Mouse (Mus musculus) gastrocnemius, postnatal 36 days (tissue): ENCODE measurements around the gene Rbm25. TPM values are rescaled to one million over a fixed set of nuclear protein-coding genes. Genes with fewer than 3 reads are reported as not detected.
"Not testable (repeated sequence)": the region's sequence is repeated elsewhere in the genome, so short reads cannot be mapped to it uniquely, and the experiment has no call there.

ENCODE experiments used
- DNase-seq, 2 experiments: peaks; one replicate each; pipeline ENCODE4 v3.0.0; 2022
- intact Hi-C: fragments of 180-260 bp; cut with DNase I; formaldehyde crosslinking; loops from one replicate; pipeline ENCODE4 v1.15.1; 2025
- long read RNA-seq, 2 experiments: library from polyadenylated mRNA; stranded (forward); transcript quantifications; one replicate each; pipeline ENCODE4 v2.0.0; 2021
- total RNA-seq, 2 experiments: library from RNA; stranded (reverse); gene quantifications; 2 replicates each; pipeline ENCODE4 v1.2.3; 2021

Rbm25 gene
- total RNA-seq = 10 to 100 TPM; 41.0 to 45.0 TPM
- long read RNA-seq, experiment 1, full-length matches to known transcripts = 5 of 18 reads
- long read RNA-seq, experiment 1, partial matches to known transcripts = 7 of 18 reads
- long read RNA-seq, experiment 1, other reads (novel, unspliced or antisense) = 6 of 18 reads
- long read RNA-seq, experiment 2, full-length matches to known transcripts = 7 of 11 reads
- long read RNA-seq, experiment 2, partial matches to known transcripts = 2 of 11 reads
- long read RNA-seq, experiment 2, other reads (novel, unspliced or antisense) = 2 of 11 reads

DNA sequence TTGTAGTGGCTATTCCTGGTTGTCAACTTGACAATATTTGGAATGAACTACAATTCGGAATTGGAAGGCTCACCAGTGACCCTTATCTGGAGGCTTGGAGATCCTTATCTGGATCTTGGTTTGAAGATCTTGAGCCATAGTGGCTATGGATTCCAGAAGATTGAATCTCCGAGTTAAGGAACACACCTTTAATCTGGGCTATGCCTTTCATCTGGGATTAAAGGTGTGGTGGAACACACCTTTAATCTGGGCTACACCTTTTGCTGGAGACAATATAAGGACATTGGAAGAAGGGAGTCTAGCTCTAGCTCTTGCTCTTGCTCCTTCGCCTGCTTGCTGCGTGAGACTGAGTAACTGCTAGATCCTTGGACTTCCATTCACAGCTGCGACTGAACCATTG is at the start of gene Rbm25:
Rbm25 (plus strand) TSS at position 301 of the 400 bp plus-strand sequence.
- intact Hi-C loops, DNase-seq: not testable (repeated sequence)

DNA sequence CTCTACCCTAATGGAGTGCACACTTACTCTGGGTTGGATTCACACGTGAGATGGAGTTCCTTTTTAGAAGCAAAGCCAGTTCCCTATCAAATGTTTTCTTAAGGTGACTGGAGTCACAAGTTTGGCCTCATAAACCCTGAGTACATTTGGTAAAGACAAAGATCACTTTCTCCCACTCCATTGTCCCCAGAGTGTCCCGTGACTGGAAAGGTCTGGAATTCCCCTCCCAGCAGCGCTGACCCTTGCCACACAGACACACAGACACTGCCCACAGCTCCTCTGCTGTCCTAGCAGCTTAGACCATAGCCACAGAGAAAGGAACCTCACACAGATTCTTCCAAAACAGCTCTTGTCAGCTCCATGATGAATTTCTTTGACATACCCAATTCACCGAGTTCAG is 48.9 kb upstream of the Rbm25 start:
- intact Hi-C loops = no loop called here
- no peak for DNase-seq

DNA sequence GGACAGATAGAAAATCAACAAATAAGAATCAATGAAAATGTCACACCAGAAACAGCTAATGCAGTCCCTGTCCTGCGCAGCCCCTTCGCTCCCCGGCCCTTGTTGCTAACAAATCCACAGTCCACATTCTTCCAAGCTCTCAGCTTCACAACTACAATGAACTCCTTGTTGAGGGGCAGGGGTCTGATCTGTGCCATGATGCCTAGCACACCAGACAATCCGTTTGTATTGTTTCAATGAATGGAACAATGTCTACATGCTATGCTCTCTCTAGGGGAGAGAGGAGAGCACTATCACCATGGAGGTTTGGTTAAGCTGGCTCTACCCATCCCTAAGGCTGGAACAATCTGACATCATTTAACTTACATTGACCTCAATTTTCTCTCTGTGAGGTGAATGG is 48.3 kb upstream of the Rbm25 start:
- intact Hi-C loops = no loop called here
- DNase-seq = no peak

GRCm38 (mm10) chr12:83586628-83587027 is 44.4 kb upstream of the Rbm25 start:
- DNase-seq = no peak
- intact Hi-C loops = no loop called here

GRCm38 (mm10) chr12:83591754-83592501 is 39.1 kb upstream of the Rbm25 start:
- no peak for DNase-seq
- intact Hi-C loops = no loop called here

DNA sequence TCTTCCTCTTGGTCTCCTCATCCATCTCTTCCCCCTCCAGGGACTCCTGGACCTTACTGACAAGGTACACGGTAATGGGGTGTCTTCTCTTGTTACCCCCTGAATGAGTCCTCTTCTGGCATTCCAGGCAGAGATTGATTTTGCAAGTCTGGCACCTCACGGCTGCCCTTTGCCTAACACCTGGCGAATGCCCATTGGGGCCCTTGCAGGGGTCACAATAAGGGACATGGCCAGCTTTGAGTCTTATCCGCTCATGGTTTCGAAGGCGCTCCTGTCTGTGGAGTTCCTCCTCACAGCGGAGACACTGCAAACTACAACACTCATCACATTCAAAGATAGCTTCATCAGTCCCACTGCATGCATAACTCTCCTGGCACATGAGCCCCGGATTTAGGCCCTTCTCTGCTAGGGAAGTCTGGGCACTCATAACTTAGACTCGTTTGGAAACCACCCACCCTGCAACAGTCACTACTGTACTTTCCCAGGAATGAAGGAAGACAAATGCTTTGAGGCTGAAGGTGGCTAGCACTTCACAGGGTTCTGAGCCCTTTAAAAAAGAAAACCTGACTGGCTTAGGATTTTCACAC is 36.5 kb upstream of the Rbm25 start:
- DNase-seq = no peak
- intact Hi-C loops = no loop called here

GRCm38 (mm10) chr12:83596191-83596954 is 34.7 kb upstream of the Rbm25 start:
- DNase-seq = no peak
- intact Hi-C loops = no loop called here

DNA sequence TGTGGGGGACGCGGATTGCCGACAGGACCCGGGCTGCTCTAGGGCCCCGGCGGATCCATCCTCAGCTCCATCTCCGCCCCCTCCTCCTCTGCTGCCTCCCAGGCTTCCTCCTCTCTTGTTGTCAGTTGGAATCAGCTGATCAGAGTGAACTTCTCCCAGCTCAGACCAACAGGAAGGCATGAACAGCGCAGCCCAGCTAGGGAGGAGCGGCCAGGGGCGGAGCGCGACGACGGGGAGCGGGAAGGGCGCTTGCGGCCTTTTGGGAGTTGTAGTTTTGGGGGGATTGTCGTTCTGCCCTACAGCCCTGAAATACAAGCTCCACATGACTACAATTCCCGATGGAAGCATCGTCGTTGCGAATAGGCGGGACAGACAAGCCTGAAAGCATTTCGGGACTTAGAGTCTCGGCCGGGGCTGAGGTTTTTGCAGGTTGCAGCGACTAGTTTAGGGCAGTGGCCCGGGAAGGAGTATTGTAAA is 34.0 kb upstream of the Rbm25 start, which contains the start of gene Zfyve1:
Zfyve1 (minus strand) TSS at position 198 of the 477 bp plus-strand sequence.
- DNase-seq = peak; percentile 83 to 93
- intact Hi-C loops = no loop called here

- no peak for DNase-seq
- intact Hi-C loops = no loop called here
These were observed 33.2 kb upstream of the Rbm25 start for GRCm38 (mm10) chr12:83597881-83598280.

DNA sequence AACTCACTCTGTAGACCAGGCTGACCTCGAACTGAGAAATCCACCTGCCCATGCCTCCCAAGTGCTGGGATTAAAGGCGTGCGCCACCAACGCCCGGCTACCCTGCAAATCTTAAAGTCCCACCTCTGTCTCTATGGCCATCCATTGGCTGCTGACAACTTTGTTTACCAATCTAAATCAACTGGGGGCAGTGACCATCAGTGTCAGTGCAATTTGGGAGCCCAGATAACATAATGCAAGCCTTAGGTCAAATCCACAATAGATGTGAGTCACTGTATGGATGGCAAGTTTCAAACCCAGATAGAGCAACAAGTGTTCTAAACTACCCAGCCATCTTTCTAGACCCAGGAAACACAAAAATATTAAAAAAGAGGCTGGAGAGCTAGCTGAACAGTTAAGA is 28.8 kb upstream of the Rbm25 start:
- intact Hi-C loops = no loop called here
- no peak for DNase-seq

DNA sequence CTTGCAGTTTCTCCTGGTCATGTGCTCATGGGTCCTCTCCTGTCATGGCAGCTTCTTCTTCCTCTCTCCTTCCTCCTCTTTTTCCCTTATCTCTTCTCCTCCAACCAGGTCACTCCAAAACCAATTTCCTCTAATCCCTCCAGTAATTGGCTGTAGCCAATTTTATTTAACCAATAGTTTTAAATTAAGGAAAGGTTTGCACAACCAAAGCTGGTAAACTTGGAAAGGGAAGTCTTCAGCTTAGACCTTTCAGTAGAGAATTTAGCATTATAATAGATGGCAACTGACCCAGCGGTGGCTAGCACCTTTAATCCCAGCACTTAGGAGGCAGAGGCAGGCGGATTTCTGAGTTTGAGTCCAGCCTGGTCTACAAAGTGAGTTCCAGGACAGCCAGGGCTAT is 24.6 kb upstream of the Rbm25 start:
- intact Hi-C loops, DNase-seq: not testable (repeated sequence)

- intact Hi-C loops = no loop called here
- DNase-seq = no peak
These were observed 13.8 kb upstream of the Rbm25 start for GRCm38 (mm10) chr12:83617261-83617660.

GRCm38 (mm10) chr12:83618981-83619380 is 12.1 kb upstream of the Rbm25 start:
- intact Hi-C loops = no loop called here

DNA sequence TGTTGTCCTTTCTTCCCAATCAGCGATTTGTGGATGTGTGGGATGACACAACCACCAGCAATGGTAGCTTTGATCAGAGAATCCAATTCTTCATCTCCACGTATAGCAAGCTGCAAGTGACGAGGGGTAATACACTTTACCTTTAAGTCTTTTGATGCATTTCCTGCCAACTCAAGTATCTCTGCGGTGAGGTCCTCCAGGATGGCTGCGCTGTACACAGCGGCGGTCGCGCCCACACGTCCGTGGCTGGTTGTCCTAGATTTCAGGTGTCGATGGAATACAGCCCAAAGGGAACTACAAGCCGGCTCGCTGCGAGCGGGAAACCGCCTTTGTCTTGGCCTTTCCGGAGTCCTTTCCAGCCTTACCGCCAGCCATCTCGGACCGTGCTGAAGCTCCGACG is 10.3 kb upstream of the Rbm25 start:
- intact Hi-C loops, DNase-seq: not testable (repeated sequence)

More at GRCm38 (mm10) chr12:83618981-83619380, 12.1 kb upstream of the Rbm25 start:
- no peak for DNase-seq

DNA sequence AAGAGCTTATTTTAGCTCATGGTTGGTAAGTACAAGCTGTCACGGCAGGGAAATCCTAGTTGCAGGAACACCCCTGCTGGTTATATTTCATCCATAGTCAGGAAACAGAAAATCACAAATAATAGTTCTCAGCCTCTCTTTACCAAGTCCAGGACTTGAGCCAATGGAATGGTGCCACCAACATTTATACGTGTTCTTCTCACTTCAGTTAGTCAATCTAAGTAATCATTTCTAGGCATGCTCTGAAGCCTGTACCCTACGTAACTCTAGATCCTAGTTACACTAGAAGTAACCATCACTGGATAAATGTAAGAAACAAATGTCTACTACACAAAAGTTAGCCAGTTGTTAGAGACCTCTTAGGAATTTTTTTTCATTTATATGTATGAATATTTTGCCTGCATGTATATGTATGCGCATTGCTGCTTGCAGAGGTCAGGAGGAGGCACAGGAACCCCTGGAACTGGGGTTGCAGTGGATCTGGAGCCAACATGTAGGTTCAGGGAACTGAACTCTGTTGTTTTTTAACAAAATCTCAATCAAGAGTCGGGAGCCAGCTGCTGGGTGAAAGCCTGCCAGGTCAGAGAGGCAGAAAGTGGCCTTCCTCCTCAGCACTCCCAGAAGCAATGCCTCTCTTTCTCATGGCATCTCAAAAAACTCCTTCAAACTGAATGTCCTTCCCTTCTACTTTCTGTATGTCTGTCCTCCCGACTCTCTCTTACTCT is 8.8 kb upstream of the Rbm25 start:
- intact Hi-C loops = no loop called here
- DNase-seq = no peak

DNA sequence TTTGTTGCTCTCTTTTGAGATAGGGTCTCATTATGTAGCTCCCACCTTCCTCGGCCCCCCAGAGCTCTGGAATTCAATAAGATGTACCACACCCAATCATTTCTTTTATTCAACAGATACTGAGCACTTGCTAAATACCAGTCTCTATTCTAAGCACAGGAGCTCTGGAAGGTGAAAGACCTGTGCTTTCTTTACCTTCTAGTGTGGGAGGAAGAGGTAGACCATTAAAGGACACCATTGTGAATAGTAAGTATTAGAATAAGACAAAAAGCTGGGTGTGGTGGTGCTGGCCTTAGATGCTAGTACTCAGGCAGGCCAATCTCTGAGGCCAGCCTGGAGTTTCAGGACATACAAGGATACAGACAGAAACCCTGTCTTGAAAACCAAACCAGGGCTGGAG is 6.7 kb upstream of the Rbm25 start:
- DNase-seq = no peak

DNA sequence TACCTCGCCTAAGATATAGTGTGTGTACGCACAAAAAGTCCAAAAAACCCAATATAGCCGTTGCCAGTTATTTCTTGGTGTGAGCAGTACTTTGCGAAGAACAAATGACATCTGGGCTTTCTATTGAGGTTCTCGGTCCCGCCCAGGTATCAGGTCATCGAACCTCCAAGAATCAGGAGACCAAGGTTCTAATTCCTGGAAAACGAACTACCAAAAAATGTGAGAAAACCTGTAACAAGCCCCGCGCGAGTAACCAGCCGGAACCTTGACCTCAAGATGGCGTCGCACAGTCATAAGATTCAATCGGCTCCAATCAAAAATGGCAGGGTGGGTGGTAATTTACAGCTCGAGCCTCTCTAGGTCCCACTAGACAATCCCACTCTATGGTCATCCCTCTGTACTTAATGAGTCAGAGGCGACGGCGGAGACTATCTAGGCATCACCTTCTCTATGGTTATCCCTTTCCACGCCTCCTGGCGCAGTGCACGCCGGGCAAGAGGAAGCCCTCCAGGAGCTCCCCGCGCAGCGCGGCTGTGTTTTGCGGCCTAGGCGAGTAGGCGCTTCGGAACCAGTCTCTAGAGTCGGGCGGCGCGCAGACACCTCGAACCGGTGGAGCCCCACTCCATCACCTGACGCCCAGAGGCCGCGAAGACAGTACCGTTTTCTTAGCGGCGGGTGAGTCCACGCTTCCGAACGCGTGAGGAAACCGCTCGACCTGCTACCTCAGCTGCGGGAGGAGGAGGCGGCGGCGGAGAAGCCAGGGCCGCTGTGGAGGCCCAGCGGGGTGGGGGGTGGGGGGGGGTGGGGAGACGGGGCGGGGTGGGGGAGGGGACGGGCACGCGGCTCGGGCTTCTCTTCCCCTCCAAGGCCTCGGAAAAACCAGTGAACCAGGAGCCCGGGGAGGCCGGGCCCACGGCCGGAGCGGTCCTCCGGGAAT is 975 bp downstream of the Rbm25 start:
- intact Hi-C loops = no loop called here
- DNase-seq = peak; percentile 94

More for the DNA sequence above, 6.7 kb upstream of the Rbm25 start:
- intact Hi-C loops = no loop called here

GRCm38 (mm10) chr12:83632680-83633025 is 1.6 kb downstream of the Rbm25 start:
- intact Hi-C loops = no loop called here
- DNase-seq = peak; percentile 7 to 51

- DNase-seq = no peak
- intact Hi-C loops = no loop called here
These were observed 2.8 kb downstream of the Rbm25 start for GRCm38 (mm10) chr12:83633807-83634206.
